9 mouse cellular contexts compared by ENCODE assay signal in genomic region chr9:44074395-44075275, GRCm38 (mm10). TPM values are rescaled to one million over a fixed set of nuclear protein-coding genes. Genes with fewer than 3 reads are reported as not detected.
DNase-seq lines count a peak whose midpoint lies in the region; ATAC-seq and TF ChIP-seq lines count a peak whose summit lies in the region.
"Had no signal": no experiment of that assay in that cellular context is flagged by ENCODE, and none has a peak within 500 bp of the region (broad histone marks: within the 10 kb centered on the region; RNA-seq: fewer than 3 reads in every experiment).

No protein-coding gene starts in this region.

- no peak overlapping the region for H3K27ac ChIP-seq in midbrain, embryonic 11.5 days (ENCODE audit: low read depth, low read length)
- H3K27ac ChIP-seq in midbrain, embryonic 13.5 days: no peak overlapping the region
- H3K27ac ChIP-seq in cerebellum, adult 2 months (ENCODE audit: insufficient read depth, low read length): no peak overlapping the region
- no peak overlapping the region for H3K27ac ChIP-seq in small intestine, adult 2 months (ENCODE audit: insufficient read depth, low read depth, low read length)

- no peaks in the 10 kb centered on the region for H3K27me3 ChIP-seq in midbrain, embryonic 11.5 days (ENCODE audit: control insufficient read depth, insufficient read depth, low read length)
- peaks cover 19% of the 10 kb centered on the region for H3K27me3 ChIP-seq in midbrain, embryonic 13.5 days
- no peaks in the 10 kb centered on the region for H3K27me3 ChIP-seq in cerebellum, adult 2 months (ENCODE audit: control insufficient read depth, insufficient read depth, low read length)
- no peaks in the 10 kb centered on the region for H3K27me3 ChIP-seq in small intestine, adult 2 months (ENCODE audit: control insufficient read depth, insufficient read depth, low read length)

- no peak for ATAC-seq in midbrain, embryonic 11.5 days (ENCODE audit: low FRiP score)
- ATAC-seq in midbrain, embryonic 13.5 days: no peak

- H3K4me1 ChIP-seq in midbrain, embryonic 11.5 days (ENCODE audit: control insufficient read depth, insufficient read depth, low read length): peaks cover 37% of the 10 kb centered on the region
- H3K4me1 ChIP-seq in midbrain, embryonic 13.5 days (replicated peaks): peaks cover 52% of the 10 kb centered on the region
- H3K4me1 ChIP-seq in cerebellum, adult 2 months (ENCODE audit: control insufficient read depth, insufficient read depth, low read length): peaks cover 63% of the 10 kb centered on the region
- peaks cover 18% of the 10 kb centered on the region; the same call in 1 of the 2 replicates for H3K4me1 ChIP-seq in small intestine, adult 2 months (ENCODE audit: control insufficient read depth, insufficient read depth, insufficient read length, low read length)

- WGBS in midbrain, embryonic 11.5 days: 56% methylated on average over 9 of the region's 9 CpGs
- WGBS in midbrain, embryonic 13.5 days: 62% methylated on average over 9 of the region's 9 CpGs
- 71% methylated on average over 9 of the region's 9 CpGs for WGBS in cerebellum, adult 2 months
- WGBS in small intestine, adult 2 months: 58% methylated on average over 9 of the region's 9 CpGs

- H3K9me3 ChIP-seq in midbrain, embryonic 11.5 days (ENCODE audit: control insufficient read depth, low read length): no peaks in the 10 kb centered on the region
- no peaks in the 10 kb centered on the region for H3K9me3 ChIP-seq in midbrain, embryonic 13.5 days

- no peak overlapping the region for H3K4me2 ChIP-seq in midbrain, embryonic 11.5 days
- no peak overlapping the region for H3K4me2 ChIP-seq in midbrain, embryonic 13.5 days (replicated peaks)

- TF ChIP-seq POLR2A in cerebellum, adult 2 months (IDR thresholded peaks at IDR 0.05; ENCODE audit: borderline replicate concordance, insufficient read depth, low read length): no peak
- TF ChIP-seq POLR2A in small intestine, adult 2 months (IDR thresholded peaks at IDR 0.05; ENCODE audit: low read depth, low read length): no peak

- no peak overlapping the region for H3K9ac ChIP-seq in midbrain, embryonic 11.5 days (ENCODE audit: low read length)
- no peak overlapping the region for H3K9ac ChIP-seq in midbrain, embryonic 13.5 days (replicated peaks)

- peak; percentile 49; the same call in 1 of the 2 replicates for TF ChIP-seq CTCF in cerebellum, adult 2 months (IDR thresholded peaks at IDR 0.05; ENCODE audit: borderline replicate concordance, insufficient read depth, low read depth, low read length)
- TF ChIP-seq CTCF in small intestine, adult 2 months (IDR thresholded peaks at IDR 0.05; ENCODE audit: extremely low read depth, insufficient read length, insufficient replicate concordance, low read depth, low read length): peak; percentile 43; the same call in 1 of the 2 replicates

- H3K36me3 ChIP-seq in midbrain, embryonic 11.5 days (ENCODE audit: control insufficient read depth, insufficient read depth, low read length): no peaks in the 10 kb centered on the region
- H3K36me3 ChIP-seq in midbrain, embryonic 13.5 days: no peaks in the 10 kb centered on the region
- no peaks in the 10 kb centered on the region for H3K36me3 ChIP-seq in small intestine, adult 2 months (ENCODE audit: control insufficient read depth, insufficient read depth, low read length)

- DNase-seq in heart, adult 11 months: peak; percentile 90
- DNase-seq in heart, adult 8-10 months (ENCODE audit: low spot score): no peak
- DNase-seq in midbrain, embryonic 11.5 days (ENCODE audit: low spot score, missing footprints): peak; percentile 81
- DNase-seq in cerebellum, adult 2 months: peak; percentile 46 to 52
- no peak for DNase-seq in yolk sac, embryonic 10.5 days (ENCODE audit: low spot score)
- DNase-seq in MN1 (ENCODE audit: low spot score): no peak

- no peak overlapping the region for H3K4me3 ChIP-seq in midbrain, embryonic 11.5 days (ENCODE audit: low read depth, low read length)
- no peak overlapping the region for H3K4me3 ChIP-seq in midbrain, embryonic 13.5 days (replicated peaks)
- no peak overlapping the region for H3K4me3 ChIP-seq in cerebellum, adult 2 months (replicated peaks; ENCODE audit: insufficient read depth, low read depth, low read length)
- no peak overlapping the region for H3K4me3 ChIP-seq in small intestine, adult 2 months (ENCODE audit: low read depth, low read length)

RNA-seq across cellular contexts. Expression of gene Usp2, which starts 7.8 kb away (rescaled TPM):
- total RNA-seq in heart, adult 8-10 months (2022): 100 to 1,000 TPM; 160 to 205 (median 195) TPM
- polyA plus RNA-seq in midbrain, embryonic 11.5 days (2014; fragmentation: Nextera tagmentation; extraction: Ambion mirVana): 7.3 and 9.7 TPM in 2 replicates
- 4.5 and 8.3 TPM in 2 replicates for polyA plus RNA-seq in midbrain, embryonic 13.5 days (2015; fragmentation: Nextera tagmentation; extraction: Ambion mirVana)
- 43.5 and 47.1 TPM in 2 replicates for polyA plus RNA-seq in cerebellum, adult 2 months (2012; rRNA removed)
- 12.0 and 17.7 TPM in 2 replicates for polyA plus RNA-seq in small intestine, adult 2 months (2012; rRNA removed)

RNA-seq across cellular contexts. Expression of gene Mfrp, which starts 26.9 kb away (rescaled TPM):
- total RNA-seq in heart, adult 8-10 months (2022): not detected
- not detected in 2 replicates for polyA plus RNA-seq in midbrain, embryonic 11.5 days (2014; fragmentation: Nextera tagmentation; extraction: Ambion mirVana)
- polyA plus RNA-seq in midbrain, embryonic 13.5 days (2015; fragmentation: Nextera tagmentation; extraction: Ambion mirVana): 0.16 TPM in 1 of 2 replicates, not detected in the other
- polyA plus RNA-seq in cerebellum, adult 2 months (2012; rRNA removed): 2.7 and 7.3 TPM in 2 replicates
- 0.04 TPM in 2 replicates for polyA plus RNA-seq in small intestine, adult 2 months (2012; rRNA removed)
- total RNA-seq: hematopoietic stem cell, adult 5-6 weeks had no signal

RNA-seq across cellular contexts. Expression of gene Thy1, which starts 31.5 kb away (rescaled TPM):
- total RNA-seq in heart, adult 8-10 months (2022): 10 to 100 TPM in 2 of 4 experiments, 1 to 10 TPM in 2; 8.9 to 12.4 (median 11.0) TPM
- polyA plus RNA-seq in midbrain, embryonic 11.5 days (2014; fragmentation: Nextera tagmentation; extraction: Ambion mirVana): not detected in 2 replicates
- polyA plus RNA-seq in midbrain, embryonic 13.5 days (2015; fragmentation: Nextera tagmentation; extraction: Ambion mirVana): 0.30 and 0.52 TPM in 2 replicates
- polyA plus RNA-seq in cerebellum, adult 2 months (2012; rRNA removed): 860 and 925 TPM in 2 replicates
- 17.0 and 20.7 TPM in 2 replicates for polyA plus RNA-seq in small intestine, adult 2 months (2012; rRNA removed)

RNA-seq across cellular contexts. Expression of gene C1qtnf5, which starts 32.4 kb away (rescaled TPM):
- total RNA-seq in heart, adult 8-10 months (2022): 10 to 100 TPM in 1 of 4 experiments, 1 to 10 TPM in 3; 7.6 to 12.9 (median 8.9) TPM
- 0.85 and 0.99 TPM in 2 replicates for polyA plus RNA-seq in midbrain, embryonic 11.5 days (2014; fragmentation: Nextera tagmentation; extraction: Ambion mirVana)
- 1.9 and 2.5 TPM in 2 replicates for polyA plus RNA-seq in midbrain, embryonic 13.5 days (2015; fragmentation: Nextera tagmentation; extraction: Ambion mirVana)
- 26.0 and 29.1 TPM in 2 replicates for polyA plus RNA-seq in cerebellum, adult 2 months (2012; rRNA removed)
- polyA plus RNA-seq in small intestine, adult 2 months (2012; rRNA removed): 6.4 and 7.0 TPM in 2 replicates
- total RNA-seq: hematopoietic stem cell, adult 5-6 weeks had no signal

RNA-seq across cellular contexts. Expression of gene Gm49380, which starts 38.7 kb away (rescaled TPM):
- under 1 TPM; 0.11 to 0.47 (median 0.30) TPM for total RNA-seq in heart, adult 8-10 months (2022)
- 0.23 and 0.36 TPM in 2 replicates for polyA plus RNA-seq in midbrain, embryonic 11.5 days (2014; fragmentation: Nextera tagmentation; extraction: Ambion mirVana)
- 0.24 and 0.36 TPM in 2 replicates for polyA plus RNA-seq in midbrain, embryonic 13.5 days (2015; fragmentation: Nextera tagmentation; extraction: Ambion mirVana)
- 0.41 and 0.75 TPM in 2 replicates for polyA plus RNA-seq in cerebellum, adult 2 months (2012; rRNA removed)
- polyA plus RNA-seq in small intestine, adult 2 months (2012; rRNA removed): not detected in 2 replicates
- total RNA-seq: hematopoietic stem cell, adult 5-6 weeks had no signal

Comparison
In these comparisons a context has a peak if more than half of its experiments do, and no peak if none do; other contexts are left out.
1. DNase-seq: peak in heart, adult 11 months (single experiment), midbrain, embryonic 11.5 days (single experiment) and cerebellum, adult 2 months (2 of 2); none in heart, adult 8-10 months (single experiment), yolk sac, embryonic 10.5 days (single experiment) and MN1 (single experiment).
2. RNA of gene Thy1, which starts 31.5 kb away (polyA plus RNA-seq): 860 to 925 TPM in cerebellum, adult 2 months; 17.0 to 20.7 TPM in small intestine, adult 2 months, 0.30 to 0.52 TPM in midbrain, embryonic 13.5 days and not detected in midbrain, embryonic 11.5 days; every median in the first group is over 10 times any median in the second.